Comparison of ENCODE assay signal across 30 mouse cellular contexts in the genomic region with DNA sequence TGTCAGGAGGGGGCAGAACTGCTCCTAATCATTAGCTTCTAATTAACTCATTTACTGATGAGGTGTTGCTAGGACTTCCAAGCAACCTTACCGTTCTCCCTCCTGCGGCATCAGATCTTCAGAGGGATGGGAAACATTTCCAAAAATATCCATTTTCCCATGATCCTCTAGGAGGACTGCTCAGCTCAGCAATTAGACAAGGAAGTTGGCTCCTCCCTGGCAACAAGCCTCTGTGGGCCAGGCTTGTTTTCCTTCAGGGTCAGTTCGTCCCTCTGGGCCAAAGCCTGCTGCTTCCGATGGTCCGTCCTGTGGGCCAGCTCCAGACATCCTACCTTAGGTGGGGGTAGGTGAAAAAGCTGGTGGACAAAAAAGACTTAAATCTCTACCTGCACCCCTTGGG. TPM values are rescaled to one million over a fixed set of nuclear protein-coding genes. Genes with fewer than 3 reads are reported as not detected.
"Had no signal": no experiment of that assay in that cellular context is flagged by ENCODE, and none has a peak within 500 bp of the region (broad histone marks: within the 10 kb centered on the region; RNA-seq: fewer than 3 reads in every experiment).

No protein-coding gene starts in this region.

- DNase-seq: kidney, adult 18-20 months; kidney, adult 9 months; kidney, postnatal 14 days; kidney, postnatal 4 days; liver; lung, adult 18-20 months; lung, postnatal 10 days; lung, postnatal 36 days; right cerebral cortex, adult 18-20 months; right cerebral cortex, postnatal 14 days; right cerebral cortex, postnatal 4 days; thymus, postnatal 25 days had no signal

- H3K4me3 ChIP-seq: limb, embryonic 10.5 days; limb, embryonic 13.5 days; liver, embryonic 12.5 days; liver, embryonic 15.5 days; lung, embryonic 15.5 days; megakaryocyte, embryonic 14.5 days; midbrain, embryonic 10.5 days; midbrain, embryonic 13.5 days; myocyte; neural tube, embryonic 13.5 days had no signal

- H3K27ac ChIP-seq: limb, embryonic 10.5 days; limb, embryonic 13.5 days; liver, embryonic 12.5 days; liver, embryonic 15.5 days; lung, embryonic 15.5 days; midbrain, embryonic 10.5 days; midbrain, embryonic 13.5 days; neural tube, embryonic 13.5 days; stomach, postnatal 0 days had no signal

RNA-seq across cellular contexts. Expression of gene Sppl2c, which starts 25.0 kb away (rescaled TPM):
- total RNA-seq: layer of hippocampus, adult 18-20 months; layer of hippocampus, postnatal 10 days; layer of hippocampus, postnatal 36 days; left cerebral cortex, adult 8-10 months; left cerebral cortex, postnatal 14 days; monocyte, adult 5-6 weeks; neutrophil, adult 5-6 weeks had no signal

RNA-seq across cellular contexts. Expression of gene Crhr1, which starts 28.5 kb away (rescaled TPM):
- total RNA-seq: monocyte, adult 5-6 weeks; neutrophil, adult 5-6 weeks had no signal
